Mouse (Mus musculus) neural tube, embryonic 13.5 days (tissue): Measurements from ENCODE around the gene Pwp2. TPM values are rescaled to one million over a fixed set of nuclear protein-coding genes. Genes with fewer than 3 reads are reported as not detected.
A peak's percentile ranks its signal among the peaks of the same experiment; 100 is the strongest.

Source experiments
- ATAC-seq: fragments of 200-750 bp; cut with Nextera tagmentation; 2 replicates; pipeline ENCODE4 v1.8.0; 2017; ENCODE audit warnings: low read depth, mild to moderate bottlenecking, moderate TSS enrichment, moderate library complexity
- H3K27ac ChIP-seq: fragments of 300-500 bp; sonication (generic); replicated peaks from 2 replicates; pipeline ENCODE4 v1.5.1; 2015; ENCODE audit warnings: moderate library complexity, mild to moderate bottlenecking, inconsistent platforms
- H3K27me3 ChIP-seq: fragments of 300-500 bp; sonication (generic); 2 replicates; pipeline ENCODE4 v1.6.1; 2015; ENCODE audit warnings: mild to moderate bottlenecking, inconsistent platforms
- H3K36me3 ChIP-seq: fragments of 300-500 bp; sonication (generic); 2 replicates; pipeline ENCODE4 v1.6.1; 2015; ENCODE audit warnings: mild to moderate bottlenecking, inconsistent platforms
- H3K4me1 ChIP-seq: fragments of 300-500 bp; sonication (generic); replicated peaks from 2 replicates; pipeline ENCODE4 v1.6.1; 2015; ENCODE audit warnings: inconsistent platforms
- H3K4me2 ChIP-seq: fragments of 300-500 bp; sonication (generic); 2 replicates; pipeline ENCODE4 v1.6.1; 2015; ENCODE audit warnings: inconsistent platforms, mild to moderate bottlenecking, moderate library complexity
- H3K4me3 ChIP-seq: fragments of 300-500 bp; sonication (generic); 2 replicates; pipeline ENCODE4 v1.5.1; 2015; ENCODE audit warnings: mild to moderate bottlenecking, inconsistent platforms
- H3K9ac ChIP-seq: fragments of 300-500 bp; sonication (generic); 2 replicates; pipeline ENCODE4 v1.6.1; 2015; ENCODE audit warnings: moderate library complexity, mild to moderate bottlenecking, inconsistent platforms
- H3K9me3 ChIP-seq: fragments of 300-500 bp; sonication (generic); 2 replicates; pipeline ENCODE4 v1.6.1; 2016; ENCODE audit warnings: inconsistent platforms
- WGBS: fragments of 180-500 bp; shearing (Covaris S2); methylation state at CpG from one replicate; pipeline ENCODE4 v1.1.7; 2015; 5-methylcytosine and 5-hydroxymethylcytosine counted together
- polyA plus RNA-seq: library from polyadenylated mRNA; unstranded; fragments of >200 nt; fragmentation: Nextera tagmentation; extraction: Ambion mirVana; gene quantifications from 2 replicates; pipeline ENCODE4 v1.2.1, GENCODE M21; 2015

The Pwp2 gene
- polyA plus RNA-seq, 1 experiment from 2014 or later, result 15.2 TPM

- H3K4me2 ChIP-seq, result peak overlapping the region; percentile 44
- no peak overlapping the region for H3K27ac ChIP-seq
- no peaks in the 10 kb centered on the region for H3K27me3 ChIP-seq
- H3K4me3 ChIP-seq, result no peak overlapping the region
- peak; percentile 33; the same call in 1 of the 2 replicates for ATAC-seq
- 13% methylated on average over 17 of the region's 17 CpGs for WGBS
- H3K4me1 ChIP-seq, result peaks cover 9% of the 10 kb centered on the region
- no peaks in the 10 kb centered on the region for H3K9me3 ChIP-seq
- peak overlapping the region; percentile 49 for H3K9ac ChIP-seq
- peaks cover 38% of the 10 kb centered on the region for H3K36me3 ChIP-seq
Observed at GRCm38 (mm10) chr10:78159252-78159878, 25.6 kb downstream of the Pwp2 start.

GRCm38 (mm10) chr10:78158041-78158440 is 26.9 kb downstream of the Pwp2 start:
- Histone ChIP-seq H3K9ac (no peak overlapping the region), H3K27ac (no peak overlapping the region), H3K27me3 (no peaks in the 10 kb centered on the region), H3K36me3 (peaks cover 27% of the 10 kb centered on the region), H3K9me3 (no peaks in the 10 kb centered on the region), H3K4me3 (no peak overlapping the region), H3K4me1 (peaks cover 9% of the 10 kb centered on the region), H3K4me2 (no peak overlapping the region)
- ATAC-seq, result no peak
- WGBS, result 88% methylated on average over 15 of the region's 15 CpGs

- H3K27ac ChIP-seq, result no peak overlapping the region
- no peak for ATAC-seq
- H3K9me3 ChIP-seq, result no peaks in the 10 kb centered on the region
- no peak overlapping the region for H3K4me3 ChIP-seq
- H3K36me3 ChIP-seq, result peaks cover 16% of the 10 kb centered on the region; the same call in 1 of the 2 replicates
- peaks cover 9% of the 10 kb centered on the region for H3K4me1 ChIP-seq
- no peaks in the 10 kb centered on the region for H3K27me3 ChIP-seq
- H3K9ac ChIP-seq, result no peak overlapping the region
- no peak overlapping the region for H3K4me2 ChIP-seq
- 86% methylated on average over 6 of the region's 6 CpGs for WGBS
Observed at GRCm38 (mm10) chr10:78156926-78157325, 28.0 kb downstream of the Pwp2 start.

GRCm38 (mm10) chr10:78148834-78149766 is 35.8 kb downstream of the Pwp2 start:
- H3K36me3 ChIP-seq, result no peaks in the 10 kb centered on the region
- no peak for ATAC-seq
- H3K4me3 ChIP-seq, result no peak overlapping the region
- no peaks in the 10 kb centered on the region for H3K27me3 ChIP-seq
- no peak overlapping the region for H3K9ac ChIP-seq
- no peak overlapping the region for H3K27ac ChIP-seq
- 75% methylated on average over 10 of the region's 10 CpGs for WGBS
- H3K4me2 ChIP-seq, result no peak overlapping the region
- no peaks in the 10 kb centered on the region for H3K9me3 ChIP-seq
- H3K4me1 ChIP-seq, result no peaks in the 10 kb centered on the region

GRCm38 (mm10) chr10:78147908-78148441 is 37.0 kb downstream of the Pwp2 start:
- WGBS, result 83% methylated on average over 4 of the region's 4 CpGs
- no peak for ATAC-seq
- H3K27me3 ChIP-seq, result no peaks in the 10 kb centered on the region
- H3K4me1 ChIP-seq, result no peaks in the 10 kb centered on the region
- H3K4me2 ChIP-seq, result no peak overlapping the region
- no peak overlapping the region for H3K9ac ChIP-seq
- H3K36me3 ChIP-seq, result no peaks in the 10 kb centered on the region
- H3K9me3 ChIP-seq, result no peaks in the 10 kb centered on the region
- no peak overlapping the region for H3K27ac ChIP-seq
- no peak overlapping the region for H3K4me3 ChIP-seq

- Histone ChIP-seq H3K9me3 (no peaks in the 10 kb centered on the region), H3K27ac (no peak overlapping the region), H3K4me3 (no peak overlapping the region), H3K4me2 (no peak overlapping the region), H3K4me1 (no peaks in the 10 kb centered on the region; the same call in 1 of the 2 replicates), H3K27me3 (no peaks in the 10 kb centered on the region), H3K36me3 (no peaks in the 10 kb centered on the region), H3K9ac (no peak overlapping the region)
- no peak for ATAC-seq
- 67% methylated on average over 8 of the region's 8 CpGs for WGBS
Observed at GRCm38 (mm10) chr10:78143727-78144505, 41.0 kb downstream of the Pwp2 start.

- no peaks in the 10 kb centered on the region for H3K27me3 ChIP-seq
- no peaks in the 10 kb centered on the region for H3K9me3 ChIP-seq
- WGBS, result 76% methylated on average over 3 of the region's 3 CpGs
- no peak overlapping the region for H3K4me2 ChIP-seq
- H3K4me1 ChIP-seq, result no peaks in the 10 kb centered on the region; the same call in 1 of the 2 replicates
- H3K36me3 ChIP-seq, result no peaks in the 10 kb centered on the region
- no peak for ATAC-seq
- no peak overlapping the region for H3K9ac ChIP-seq
- H3K4me3 ChIP-seq, result no peak overlapping the region
- H3K27ac ChIP-seq, result no peak overlapping the region
Observed at GRCm38 (mm10) chr10:78140843-78141242, 44.1 kb downstream of the Pwp2 start.

GRCm38 (mm10) chr10:78140251-78140600 is 44.7 kb downstream of the Pwp2 start:
- Histone ChIP-seq H3K9me3 (no peaks in the 10 kb centered on the region), H3K27ac (no peak overlapping the region), H3K27me3 (no peaks in the 10 kb centered on the region), H3K4me3 (no peak overlapping the region), H3K36me3 (no peaks in the 10 kb centered on the region), H3K4me2 (no peak overlapping the region), H3K4me1 (peaks cover 4% of the 10 kb centered on the region), H3K9ac (no peak overlapping the region)
- no peak for ATAC-seq
- 96% methylated on average over 1 of the region's 1 CpGs for WGBS

- Histone ChIP-seq H3K4me1 (peaks cover 9% of the 10 kb centered on the region), H3K9me3 (no peaks in the 10 kb centered on the region), H3K4me2 (no peak overlapping the region), H3K4me3 (no peak overlapping the region), H3K36me3 (no peaks in the 10 kb centered on the region), H3K9ac (no peak overlapping the region), H3K27me3 (no peaks in the 10 kb centered on the region), H3K27ac (no peak overlapping the region)
- no peak for ATAC-seq
- 69% methylated on average over 11 of the region's 11 CpGs for WGBS
Observed at GRCm38 (mm10) chr10:78139572-78140250, 45.2 kb downstream of the Pwp2 start.

- ATAC-seq, result no peak
- H3K4me3 ChIP-seq, result no peak overlapping the region
- H3K27ac ChIP-seq, result no peak overlapping the region; the same call in 1 of the 2 replicates
- no peak overlapping the region for H3K4me2 ChIP-seq
- no peaks in the 10 kb centered on the region for H3K36me3 ChIP-seq
- no peaks in the 10 kb centered on the region for H3K9me3 ChIP-seq
- no peaks in the 10 kb centered on the region for H3K27me3 ChIP-seq
- H3K4me1 ChIP-seq, result peaks cover 15% of the 10 kb centered on the region
- 68% methylated on average over 14 of the region's 14 CpGs for WGBS
- H3K9ac ChIP-seq, result no peak overlapping the region
Observed at GRCm38 (mm10) chr10:78138812-78139523, 46.0 kb downstream of the Pwp2 start.

- Histone ChIP-seq H3K4me3 (no peak overlapping the region), H3K4me2 (no peak overlapping the region), H3K27me3 (no peaks in the 10 kb centered on the region), H3K9ac (no peak overlapping the region), H3K27ac (no peak overlapping the region), H3K36me3 (no peaks in the 10 kb centered on the region), H3K9me3 (no peaks in the 10 kb centered on the region), H3K4me1 (peaks cover 15% of the 10 kb centered on the region)
- WGBS, result 84% methylated on average over 3 of the region's 3 CpGs
- no peak for ATAC-seq
Observed at GRCm38 (mm10) chr10:78137191-78137590, 47.8 kb downstream of the Pwp2 start.
